Mouse (Mus musculus) liver, embryonic 13.5 days (tissue): ENCODE results near the gene Tufm. TPM values are rescaled to one million over a fixed set of nuclear protein-coding genes. Genes with fewer than 3 reads are reported as not detected.

Source experiments
- ATAC-seq: fragments of 200-750 bp; cut with Nextera tagmentation; 2 replicates; pipeline ENCODE4 v1.8.0; 2017; ENCODE audit warnings: low read depth, mild to moderate bottlenecking, moderate number of reproducible peaks, moderate library complexity
- DNase-seq: peaks from one replicate; pipeline ENCODE4 v3.0.0; 2022
- H3K27ac ChIP-seq: fragments of 300-500 bp; sonication (generic); 2 replicates; pipeline ENCODE4 v1.5.1; 2015; ENCODE audit warnings: moderate library complexity, mild to moderate bottlenecking, inconsistent platforms
- H3K27me3 ChIP-seq: fragments of 300-500 bp; sonication (generic); 2 replicates; pipeline ENCODE4 v1.6.1; 2015; ENCODE audit warnings: mild to moderate bottlenecking, inconsistent platforms
- H3K36me3 ChIP-seq: fragments of 300-500 bp; sonication (generic); 2 replicates; pipeline ENCODE4 v1.6.1; 2015; ENCODE audit warnings: mild to moderate bottlenecking, inconsistent platforms
- H3K4me1 ChIP-seq: fragments of 300-500 bp; sonication (generic); replicated peaks from 2 replicates; pipeline ENCODE4 v1.6.1; 2015; ENCODE audit warnings: inconsistent platforms
- H3K4me2 ChIP-seq: fragments of 300-500 bp; sonication (generic); 2 replicates; pipeline ENCODE4 v1.6.1; 2015; ENCODE audit warnings: inconsistent platforms, mild to moderate bottlenecking, moderate library complexity
- H3K4me3 ChIP-seq: fragments of 300-500 bp; sonication (generic); replicated peaks from 2 replicates; pipeline ENCODE4 v1.5.1; 2015; ENCODE audit warnings: mild to moderate bottlenecking, inconsistent platforms
- H3K9ac ChIP-seq: fragments of 300-500 bp; sonication (generic); 2 replicates; pipeline ENCODE4 v1.6.1; 2015; ENCODE audit warnings: mild to moderate bottlenecking, inconsistent platforms
- H3K9me3 ChIP-seq: fragments of 300-500 bp; sonication (generic); replicated peaks from 2 replicates; pipeline ENCODE4 v1.6.1; 2016; ENCODE audit warnings: inconsistent platforms
- WGBS: fragments of 180-500 bp; shearing (Covaris S2); methylation state at CpG from one replicate; pipeline ENCODE4 v1.1.7; 2015; ENCODE audit not compliant: insufficient replicate concordance; 5-methylcytosine and 5-hydroxymethylcytosine counted together
- polyA plus RNA-seq: library from polyadenylated mRNA; unstranded; fragments of >200 nt; fragmentation: Nextera tagmentation; extraction: Ambion mirVana; gene quantifications from 2 replicates; pipeline ENCODE4 v1.2.1, GENCODE M21; 2015

Gene Tufm
- polyA plus RNA-seq, 1 experiment from 2014 or later: 111 TPM

DNA sequence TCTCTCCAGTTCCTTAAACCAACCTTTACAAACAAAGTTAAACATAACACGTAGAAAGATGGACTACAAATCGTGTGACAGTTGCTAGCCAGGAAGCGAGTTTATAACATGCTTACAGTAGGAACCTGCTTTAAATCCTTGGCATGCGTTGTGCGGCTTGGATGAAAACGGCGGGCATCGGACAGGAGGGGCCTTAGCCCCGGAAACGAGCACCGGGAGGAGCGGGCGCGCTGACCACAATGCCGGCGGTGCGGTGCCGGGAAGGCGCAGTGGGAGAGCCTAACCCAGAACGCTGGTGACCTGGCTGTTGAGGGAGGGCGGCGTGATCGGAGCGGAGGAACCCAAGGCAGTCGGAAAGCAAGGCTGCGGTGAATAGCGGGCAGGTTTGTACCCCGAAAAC lies 48.6 kb downstream of the Tufm start:
- Histone ChIP-seq H3K27ac (no peak overlapping the region), H3K27me3 (peaks cover 22% of the 10 kb centered on the region), H3K36me3 (no peaks in the 10 kb centered on the region), H3K4me2 (peak overlapping the region; percentile 67), H3K9me3 (no peaks in the 10 kb centered on the region), H3K4me3 (peak overlapping the region; percentile 47), H3K4me1 (peaks cover 10% of the 10 kb centered on the region), H3K9ac (peak overlapping the region; percentile 44)
- DNase-seq: peak; percentile 6
- no peak for ATAC-seq
- 2% methylated on average over 28 of the region's 28 CpGs for WGBS

DNA sequence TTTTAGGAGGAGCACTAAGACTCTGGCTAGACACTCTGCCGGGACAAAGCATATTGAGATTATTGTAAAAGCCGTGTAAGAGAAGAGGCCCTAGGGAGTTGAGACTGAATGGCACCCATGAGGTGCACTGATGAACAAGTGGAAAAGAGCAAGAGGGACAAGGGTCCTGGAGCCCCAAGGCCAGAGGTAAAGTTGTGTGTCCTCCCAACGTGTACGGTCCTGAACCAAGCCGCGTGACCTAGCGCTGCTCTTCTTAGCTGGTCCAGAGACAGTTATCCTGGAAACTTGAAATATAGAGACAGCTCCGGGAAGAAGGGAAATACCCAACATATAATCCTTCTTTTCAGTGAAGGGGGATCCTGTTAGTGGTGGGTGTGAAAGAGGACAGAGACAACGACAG lies 49.3 kb downstream of the Tufm start:
- Histone ChIP-seq H3K36me3 (no peaks in the 10 kb centered on the region), H3K9ac (peak overlapping the region; percentile 44; the same call in 1 of the 2 replicates), H3K27me3 (peaks cover 22% of the 10 kb centered on the region), H3K27ac (no peak overlapping the region), H3K4me3 (peak overlapping the region; percentile 47), H3K4me1 (peaks cover 10% of the 10 kb centered on the region), H3K9me3 (no peaks in the 10 kb centered on the region), H3K4me2 (peak overlapping the region; percentile 67)
- ATAC-seq: no peak
- DNase-seq: no peak
- 63% methylated on average over 9 of the region's 9 CpGs for WGBS

DNA sequence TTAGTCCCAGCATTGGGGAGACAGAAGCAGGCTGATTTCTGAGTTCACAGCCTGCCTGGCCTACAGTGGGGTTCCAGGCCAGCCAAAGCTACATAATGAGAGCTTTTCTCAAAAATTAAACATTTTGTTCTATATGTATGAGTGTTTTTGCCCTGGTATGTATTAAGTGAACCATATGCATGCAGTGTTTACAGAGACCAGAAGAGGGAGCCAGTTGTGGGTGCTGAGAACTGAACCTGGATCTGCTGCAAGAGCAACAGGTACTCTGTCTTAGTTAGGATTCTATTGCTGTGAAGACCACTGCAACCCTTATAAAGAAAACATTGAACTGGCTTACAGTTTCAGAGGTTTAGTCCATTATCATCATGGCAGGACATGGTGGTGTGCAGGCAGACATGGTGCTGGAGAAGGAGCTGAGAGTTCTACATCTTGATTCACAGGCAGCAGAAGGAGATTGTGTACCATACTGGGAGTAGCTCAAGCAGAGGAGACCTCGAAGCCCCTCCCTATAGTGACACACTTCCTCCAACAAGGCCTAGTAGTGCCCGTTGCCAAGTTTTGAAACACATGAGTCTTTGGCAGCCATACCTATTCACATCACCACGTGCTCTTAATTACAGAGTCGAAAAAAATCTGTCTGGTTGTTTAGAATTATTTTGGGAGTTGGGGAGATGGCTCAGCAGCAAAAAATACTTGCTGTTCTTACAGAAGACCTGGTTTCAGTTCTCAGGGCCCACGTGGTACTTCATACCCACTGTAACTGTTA lies 50.8 kb downstream of the Tufm start:
- H3K36me3 ChIP-seq: no peaks in the 10 kb centered on the region
- no peaks in the 10 kb centered on the region for H3K9me3 ChIP-seq
- H3K27ac ChIP-seq: no peak overlapping the region
- DNase-seq: peak; percentile 6
- no peak overlapping the region for H3K9ac ChIP-seq
- no peak overlapping the region for H3K4me3 ChIP-seq
- ATAC-seq: no peak
- peaks cover 22% of the 10 kb centered on the region for H3K27me3 ChIP-seq
- no peak overlapping the region for H3K4me2 ChIP-seq
- peaks cover 10% of the 10 kb centered on the region for H3K4me1 ChIP-seq
- WGBS: 53% methylated on average over 5 of the region's 5 CpGs

Other genes starting within 250 kb of the Tufm start
- 1.3 and 1.5 TPM in 2 replicates for gene Sbk1, start 214.7 kb upstream of the Tufm start, polyA plus RNA-seq
- gene Lat, start 117.8 kb upstream of the Tufm start, polyA plus RNA-seq: 10.9 and 12.4 TPM in 2 replicates
- gene Spns1, start 109.9 kb upstream of the Tufm start, polyA plus RNA-seq: 19.7 and 21.6 TPM in 2 replicates
- gene Nfatc2ip, start 90.6 kb upstream of the Tufm start, polyA plus RNA-seq: 2.6 and 3.0 TPM in 2 replicates
- 0.14 and 0.23 TPM in 2 replicates for gene Cd19, start 72.5 kb upstream of the Tufm start, polyA plus RNA-seq
- gene Rabep2, start 58.6 kb upstream of the Tufm start, polyA plus RNA-seq: 5.8 and 6.1 TPM in 2 replicates
- gene Atp2a1, start 24.3 kb upstream of the Tufm start, polyA plus RNA-seq: 1.1 and 2.4 TPM in 2 replicates
- gene Sh2b1, start 11.9 kb upstream of the Tufm start, polyA plus RNA-seq: 11.2 and 12.9 TPM in 2 replicates
- 23.8 and 31.4 TPM in 2 replicates for gene Atxn2l, start 16.1 kb downstream of the Tufm start, polyA plus RNA-seq
- gene Eif3c, start 79.0 kb downstream of the Tufm start, polyA plus RNA-seq: 138 and 141 TPM in 2 replicates
- 0.61 and 0.71 TPM in 2 replicates for gene Apobr, start 97.6 kb downstream of the Tufm start, polyA plus RNA-seq
- gene Cln3, start 98.5 kb downstream of the Tufm start, polyA plus RNA-seq: 11.5 and 12.4 TPM in 2 replicates
- not detected in 2 replicates for gene Il27, start 107.6 kb downstream of the Tufm start, polyA plus RNA-seq
- gene Nupr1, start 143.5 kb downstream of the Tufm start, polyA plus RNA-seq: 1.7 and 2.0 TPM in 2 replicates
- 34.7 and 36.8 TPM in 2 replicates for gene Sgf29, start 161.9 kb downstream of the Tufm start, polyA plus RNA-seq
- 1.8 and 2.0 TPM in 2 replicates for gene Sult1a1, start 189.1 kb downstream of the Tufm start, polyA plus RNA-seq
- 113 and 128 TPM in 2 replicates for gene Bola2, start 208.0 kb downstream of the Tufm start, polyA plus RNA-seq
- gene Slx1b, start 208.4 kb downstream of the Tufm start, polyA plus RNA-seq: 3.6 and 4.2 TPM in 2 replicates
- gene Coro1a, start 220.4 kb downstream of the Tufm start, polyA plus RNA-seq: 73.1 and 78.7 TPM in 2 replicates